Mouse (Mus musculus): ENCODE measurements around the gene Ino80d.

GRCm38 (mm10) chr1:63005013-63005646 is 109.3 kb downstream of the Ino80d start:
- TF ChIP-seq CTCF (IDR thresholded peaks at IDR 0.05; ENCODE audit: low read depth) = no peak
- no peak for TF ChIP-seq EP300 (IDR thresholded peaks at IDR 0.05; ENCODE audit: low read depth)

All from heart, postnatal 0 days (tissue).